Mouse (Mus musculus): ENCODE measurements around the gene Hpcal1.

- TF ChIP-seq CTCF (IDR thresholded peaks at IDR 0.05; ENCODE audit: borderline replicate concordance, extremely low read depth, insufficient read depth, insufficient read length) (no peak), POLR2A (IDR thresholded peaks at IDR 0.05; ENCODE audit: borderline replicate concordance, extremely low read depth, insufficient read depth, insufficient read length, poor library complexity, severe bottlenecking) (no peak)
Measured at GRCm38 (mm10) chr12:17651223-17652095, 39.2 kb upstream of the Hpcal1 start.
